Mouse (Mus musculus) lung, adult 2 months (tissue): ENCODE data around the gene Hist1h3b. TPM values are rescaled to one million over a fixed set of nuclear protein-coding genes. Genes with fewer than 3 reads are reported as not detected.

ENCODE experiments used
- DNase-seq: peaks from one replicate; pipeline ENCODE4 v3.0.0; 2022
- H3K4me1 ChIP-seq: fragments of 200-500 bp; 2 replicates; pipeline ENCODE4 v1.6.1; 2011; ENCODE audit warnings: low read length; ENCODE audit not compliant: control insufficient read depth, insufficient read depth
- H3K4me3 ChIP-seq: fragments of 200-500 bp; replicated peaks from 2 replicates; pipeline ENCODE3; 2011; ENCODE audit warnings: low read depth, mild to moderate bottlenecking, control low read depth, low read length; ENCODE audit errors: extremely low read depth
- CTCF ChIP-seq: fragments of 200-500 bp; IDR thresholded peaks from 2 replicates; pipeline ENCODE4 v1.5.1; 2011; ENCODE audit warnings: mild to moderate bottlenecking, low read length, control low read depth; ENCODE audit not compliant: insufficient read depth
- POLR2A ChIP-seq: fragments of 200-500 bp; IDR thresholded peaks from 2 replicates; pipeline ENCODE4 v1.6.1; 2011; ENCODE audit warnings: low read depth, mild to moderate bottlenecking, control low read depth, low read length, borderline replicate concordance; ENCODE audit errors: extremely low read depth
- WGBS: fragments of 180-500 bp; shearing (Covaris S2); methylation state at CpG from one replicate; pipeline ENCODE4 v1.1.7; 2018; 5-methylcytosine and 5-hydroxymethylcytosine counted together
- polyA plus RNA-seq: library from polyadenylated mRNA; depleted of rRNA; stranded (reverse); fragments of >200 nt; gene quantifications from 2 replicates; pipeline ENCODE4 v1.2.3, GENCODE M21; 2012

Hist1h3b gene
- polyA plus RNA-seq, 1 experiment, result 3.8 TPM

- Histone ChIP-seq H3K4me1 (no peaks in the 10 kb centered on the region; the same call in none of the 2 replicates), H3K4me3 (no peak overlapping the region)
- no peak for DNase-seq
- 49% methylated on average over 4 of the region's 4 CpGs for WGBS
- TF ChIP-seq POLR2A (no peak), CTCF (no peak)
Observed at GRCm38 (mm10) chr13:23753314-23754078, 1.4 kb downstream of the Hist1h3b start.

- H3K4me1 ChIP-seq, result no peaks in the 10 kb centered on the region; the same call in none of the 2 replicates
- no peak for TF ChIP-seq CTCF
- no peak for TF ChIP-seq POLR2A
- H3K4me3 ChIP-seq, result no peak overlapping the region
- DNase-seq, result no peak
Observed at GRCm38 (mm10) chr13:23755000-23755399, 2.9 kb downstream of the Hist1h3b start.

GRCm38 (mm10) chr13:23756790-23757189 is 4.7 kb downstream of the Hist1h3b start, which contains the start of gene Hist1h4b:
TSS of gene Hist1h4b (plus strand) at chr13:23757013.
- TF ChIP-seq POLR2A (peak; percentile 85; the same call in 1 of the 2 replicates), CTCF (no peak)

GRCm38 (mm10) chr13:23757211-23757773 is 5.2 kb downstream of the Hist1h3b start:
- WGBS, result 2% methylated on average over 18 of the region's 23 CpGs
- DNase-seq, result no peak
- no peak for TF ChIP-seq CTCF
- no peak for TF ChIP-seq POLR2A
- Histone ChIP-seq H3K4me3 (peak overlapping the region; percentile 18), H3K4me1 (peaks cover 2% of the 10 kb centered on the region)

More at GRCm38 (mm10) chr13:23756790-23757189, 4.7 kb downstream of the Hist1h3b start, which contains the start of gene Hist1h4b:
- peak; percentile 75 for DNase-seq
- peak within 1 kb of the TSS; percentile 18 for H3K4me3 ChIP-seq
- under 1% methylated on average over 20 of the region's 22 CpGs for WGBS
- peaks cover 2% of the 10 kb centered on the region for H3K4me1 ChIP-seq

- H3K4me3 ChIP-seq, result no peak overlapping the region
- 40% methylated on average over 3 of the region's 3 CpGs for WGBS
- TF ChIP-seq POLR2A (no peak), CTCF (no peak)
Observed at GRCm38 (mm10) chr13:23757921-23758320, 5.9 kb downstream of the Hist1h3b start.

GRCm38 (mm10) chr13:23759251-23759771 is 7.2 kb downstream of the Hist1h3b start:
- no peak overlapping the region for H3K4me3 ChIP-seq
- 86% methylated on average over 3 of the region's 3 CpGs for WGBS
- no peak for TF ChIP-seq CTCF
- TF ChIP-seq POLR2A, result no peak

More at GRCm38 (mm10) chr13:23757921-23758320, 5.9 kb downstream of the Hist1h3b start:
- DNase-seq, result no peak
- H3K4me1 ChIP-seq, result peaks cover 2% of the 10 kb centered on the region

GRCm38 (mm10) chr13:23759916-23760239 is 7.8 kb downstream of the Hist1h3b start:
- Histone ChIP-seq H3K4me1 (peaks cover 2% of the 10 kb centered on the region), H3K4me3 (no peak overlapping the region)
- TF ChIP-seq CTCF (no peak), POLR2A (no peak)
- no peak for DNase-seq
- whole genome bisulfite sequencing, result 39% methylated on average over 1 of the region's 1 CpGs

More at GRCm38 (mm10) chr13:23759251-23759771, 7.2 kb downstream of the Hist1h3b start:
- H3K4me1 ChIP-seq, result peaks cover 2% of the 10 kb centered on the region
- no peak for DNase-seq

- TF ChIP-seq CTCF, result no peak
- no peak for TF ChIP-seq POLR2A
- WGBS, result 1% methylated on average over 26 of the region's 27 CpGs
- DNase-seq, result no peak
- Histone ChIP-seq H3K4me3 (peak overlapping the region; percentile 19), H3K4me1 (peaks cover 2% of the 10 kb centered on the region)
Observed at GRCm38 (mm10) chr13:23760240-23760971, 8.3 kb downstream of the Hist1h3b start.

- DNase-seq, result peak; percentile 95
- under 1% methylated on average over 67 of the region's 72 CpGs for WGBS
- peak within 1 kb of the TSS; percentile 65 for H3K4me3 ChIP-seq
- peaks cover 2% of the 10 kb centered on the region for H3K4me1 ChIP-seq
- TF ChIP-seq CTCF (no peak), POLR2A (peak; percentile 82)
Observed at GRCm38 (mm10) chr13:23760972-23761864, 9.2 kb downstream of the Hist1h3b start, which contains the start of gene Hist1h4a. TSS of gene Hist1h4a (minus strand) at chr13:23761230.
